Mouse (Mus musculus) intestine, postnatal 0 days (tissue): ENCODE data around the gene Col19a1. TPM values are rescaled to one million over a fixed set of nuclear protein-coding genes. Genes with fewer than 3 reads are reported as not detected.

ENCODE experiments used
- ATAC-seq: fragments of 200-750 bp; cut with Nextera tagmentation; 2 replicates; pipeline ENCODE4 v1.8.0; 2017; ENCODE audit warnings: mild to moderate bottlenecking, moderate TSS enrichment, moderate library complexity
- H3K27ac ChIP-seq: fragments of 300-500 bp; sonication (generic); 2 replicates; pipeline ENCODE4 v1.5.1; 2014; ENCODE audit warnings: mild to moderate bottlenecking, low read depth, low read length, moderate library complexity
- H3K27me3 ChIP-seq: fragments of 300-500 bp; sonication (generic); replicated peaks from 2 replicates; pipeline ENCODE4 v1.6.1; 2014; ENCODE audit warnings: low read length, mixed read lengths; ENCODE audit not compliant: control insufficient read depth, insufficient read depth
- H3K36me3 ChIP-seq: fragments of 300-500 bp; sonication (generic); 2 replicates; pipeline ENCODE4 v1.6.1; 2014; ENCODE audit warnings: mild to moderate bottlenecking, moderate library complexity; ENCODE audit not compliant: control insufficient read depth, insufficient read depth
- H3K4me1 ChIP-seq: fragments of 300-500 bp; sonication (generic); replicated peaks from 2 replicates; pipeline ENCODE4 v1.6.1; 2014; ENCODE audit warnings: antibody characterized with exemption, low read length, mixed read lengths; ENCODE audit not compliant: control insufficient read depth, insufficient read depth
- H3K4me2 ChIP-seq: fragments of 300-500 bp; sonication (generic); replicated peaks from 2 replicates; pipeline ENCODE4 v1.6.1; 2014; ENCODE audit warnings: low read depth, mild to moderate bottlenecking, moderate library complexity
- H3K4me3 ChIP-seq: fragments of 300-500 bp; sonication (generic); 2 replicates; pipeline ENCODE4 v1.5.1; 2014; ENCODE audit warnings: low read depth, low read length
- H3K9ac ChIP-seq: fragments of 300-500 bp; sonication (generic); 2 replicates; pipeline ENCODE4 v1.6.1; 2014; ENCODE audit warnings: mild to moderate bottlenecking, low read depth, low read length
- H3K9me3 ChIP-seq: fragments of 300-500 bp; sonication (generic); 2 replicates; pipeline ENCODE4 v1.6.1; 2016; ENCODE audit warnings: mixed run types; ENCODE audit not compliant: control insufficient read depth
- CTCF ChIP-seq: sonication (generic); IDR thresholded peaks from 2 replicates; pipeline ENCODE4 v1.5.1; 2016; ENCODE audit warnings: low read depth, mild to moderate bottlenecking, control low read depth, antibody characterized with exemption, moderate library complexity
- WGBS: fragments of 180-500 bp; shearing (Covaris S2); extraction: QIAGEN DNeasy Blood & Tissue Kit; methylation state at CpG from one replicate; pipeline ENCODE4 v1.1.7; 2014; 5-methylcytosine and 5-hydroxymethylcytosine counted together
- polyA plus RNA-seq: library from polyadenylated mRNA; unstranded; fragments of >200 nt; fragmentation: Nextera tagmentation; extraction: Ambion mirVana; gene quantifications from 2 replicates; pipeline ENCODE4 v1.2.1, GENCODE M21; 2015

Gene Col19a1
- polyA plus RNA-seq, 1 experiment from 2014 or later = 0.38 TPM

- no peaks in the 10 kb centered on the region for H3K9me3 ChIP-seq
- H3K4me1 ChIP-seq = no peaks in the 10 kb centered on the region
- no peaks in the 10 kb centered on the region for H3K36me3 ChIP-seq
- no peak overlapping the region for H3K4me3 ChIP-seq
- H3K9ac ChIP-seq = no peak overlapping the region
- WGBS = 47% methylated on average over 19 of the region's 19 CpGs
- no peak overlapping the region for H3K4me2 ChIP-seq
- H3K27ac ChIP-seq = no peak overlapping the region
- ATAC-seq = no peak
- no peaks in the 10 kb centered on the region for H3K27me3 ChIP-seq
- TF ChIP-seq CTCF = peak; percentile 73
These were observed 219.4 kb downstream of the Col19a1 start for GRCm38 (mm10) chr1:24367570-24368517.

- H3K9ac ChIP-seq = no peak overlapping the region
- H3K4me3 ChIP-seq = no peak overlapping the region
- H3K4me1 ChIP-seq = no peaks in the 10 kb centered on the region
- TF ChIP-seq CTCF = no peak
- H3K9me3 ChIP-seq = no peaks in the 10 kb centered on the region
- no peak for ATAC-seq
- H3K36me3 ChIP-seq = no peaks in the 10 kb centered on the region
- 73% methylated on average over 7 of the region's 7 CpGs for WGBS
- H3K27me3 ChIP-seq = no peaks in the 10 kb centered on the region
- no peak overlapping the region for H3K4me2 ChIP-seq
- H3K27ac ChIP-seq = no peak overlapping the region
These were observed 222.5 kb downstream of the Col19a1 start for GRCm38 (mm10) chr1:24364775-24365174.

GRCm38 (mm10) chr1:24361990-24362635 lies 225.2 kb downstream of the Col19a1 start:
- TF ChIP-seq CTCF = no peak
- Histone ChIP-seq H3K4me1 (no peaks in the 10 kb centered on the region), H3K9ac (no peak overlapping the region), H3K36me3 (no peaks in the 10 kb centered on the region), H3K9me3 (no peaks in the 10 kb centered on the region), H3K4me2 (no peak overlapping the region), H3K4me3 (no peak overlapping the region), H3K27ac (no peak overlapping the region), H3K27me3 (no peaks in the 10 kb centered on the region)
- ATAC-seq = no peak
- WGBS = 89% methylated on average over 13 of the region's 13 CpGs

GRCm38 (mm10) chr1:24349462-24350217 lies 237.6 kb downstream of the Col19a1 start:
- no peak for ATAC-seq
- H3K4me3 ChIP-seq = no peak overlapping the region
- H3K9ac ChIP-seq = no peak overlapping the region
- H3K27ac ChIP-seq = no peak overlapping the region
- WGBS = 72% methylated on average over 13 of the region's 13 CpGs
- no peaks in the 10 kb centered on the region for H3K27me3 ChIP-seq
- no peak for TF ChIP-seq CTCF
- no peak overlapping the region for H3K4me2 ChIP-seq
- H3K4me1 ChIP-seq = no peaks in the 10 kb centered on the region
- no peaks in the 10 kb centered on the region for H3K36me3 ChIP-seq
- H3K9me3 ChIP-seq = no peaks in the 10 kb centered on the region

GRCm38 (mm10) chr1:24347621-24348160 lies 239.6 kb downstream of the Col19a1 start:
- Histone ChIP-seq H3K4me1 (no peaks in the 10 kb centered on the region), H3K4me3 (no peak overlapping the region), H3K9me3 (no peaks in the 10 kb centered on the region), H3K36me3 (no peaks in the 10 kb centered on the region), H3K9ac (no peak overlapping the region), H3K27me3 (no peaks in the 10 kb centered on the region), H3K27ac (no peak overlapping the region), H3K4me2 (no peak overlapping the region)
- WGBS = 76% methylated on average over 5 of the region's 5 CpGs
- no peak for TF ChIP-seq CTCF
- ATAC-seq = no peak
